Mouse (Mus musculus): ENCODE data around the gene Gm28539.
"Not testable (repeated sequence)": the region's sequence is repeated elsewhere in the genome, so short reads cannot be mapped to it uniquely, and the experiment has no call there.

Gm28539 gene

GRCm38 (mm10) chr16:18858551-18858950 is 22.2 kb downstream of the Gm28539 start:
- peak; percentile 40 to 77 for DNase-seq

- peak; percentile 42 to 54 for DNase-seq
Measured at GRCm38 (mm10) chr16:18860186-18860585, 23.8 kb downstream of the Gm28539 start.

DNA sequence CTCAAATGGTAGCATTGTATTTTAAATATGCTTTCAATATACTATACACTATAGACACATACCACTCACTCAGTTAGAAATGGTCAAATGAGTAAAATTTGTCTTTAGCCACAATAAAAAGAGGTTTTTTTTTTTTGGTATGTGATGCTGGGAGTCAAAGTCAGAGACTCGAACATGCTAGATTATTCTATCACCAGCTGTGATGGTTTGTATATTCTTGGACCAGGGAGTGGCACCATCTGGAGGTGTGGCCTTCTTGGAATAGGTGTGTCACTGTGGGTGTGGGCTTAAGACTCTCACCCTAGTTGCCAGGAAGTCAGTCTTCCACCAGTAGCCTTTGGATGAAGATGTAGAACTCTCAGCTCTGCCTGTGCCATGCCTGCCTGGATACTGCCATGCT is 34.1 kb downstream of the Gm28539 start:
- not testable (repeated sequence) for DNase-seq

DNA sequence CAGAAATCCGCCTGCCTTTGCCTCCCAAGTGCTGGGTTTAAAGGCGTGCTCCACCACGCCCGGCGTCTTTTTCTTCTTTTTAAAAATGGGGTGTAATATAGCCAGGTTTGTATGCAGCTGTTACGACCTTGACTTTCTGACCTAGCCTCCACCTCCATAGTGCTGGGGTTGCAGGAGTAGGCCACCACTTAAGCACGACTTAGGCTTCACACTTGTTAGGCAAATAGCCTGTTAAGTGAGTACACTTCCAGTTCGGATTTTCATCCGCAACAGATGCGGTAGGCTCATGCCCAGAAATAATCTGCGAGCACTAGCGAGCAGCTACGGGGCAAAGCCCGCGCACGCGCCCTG is 39.7 kb downstream of the Gm28539 start:
- DNase-seq = no peak

DNA sequence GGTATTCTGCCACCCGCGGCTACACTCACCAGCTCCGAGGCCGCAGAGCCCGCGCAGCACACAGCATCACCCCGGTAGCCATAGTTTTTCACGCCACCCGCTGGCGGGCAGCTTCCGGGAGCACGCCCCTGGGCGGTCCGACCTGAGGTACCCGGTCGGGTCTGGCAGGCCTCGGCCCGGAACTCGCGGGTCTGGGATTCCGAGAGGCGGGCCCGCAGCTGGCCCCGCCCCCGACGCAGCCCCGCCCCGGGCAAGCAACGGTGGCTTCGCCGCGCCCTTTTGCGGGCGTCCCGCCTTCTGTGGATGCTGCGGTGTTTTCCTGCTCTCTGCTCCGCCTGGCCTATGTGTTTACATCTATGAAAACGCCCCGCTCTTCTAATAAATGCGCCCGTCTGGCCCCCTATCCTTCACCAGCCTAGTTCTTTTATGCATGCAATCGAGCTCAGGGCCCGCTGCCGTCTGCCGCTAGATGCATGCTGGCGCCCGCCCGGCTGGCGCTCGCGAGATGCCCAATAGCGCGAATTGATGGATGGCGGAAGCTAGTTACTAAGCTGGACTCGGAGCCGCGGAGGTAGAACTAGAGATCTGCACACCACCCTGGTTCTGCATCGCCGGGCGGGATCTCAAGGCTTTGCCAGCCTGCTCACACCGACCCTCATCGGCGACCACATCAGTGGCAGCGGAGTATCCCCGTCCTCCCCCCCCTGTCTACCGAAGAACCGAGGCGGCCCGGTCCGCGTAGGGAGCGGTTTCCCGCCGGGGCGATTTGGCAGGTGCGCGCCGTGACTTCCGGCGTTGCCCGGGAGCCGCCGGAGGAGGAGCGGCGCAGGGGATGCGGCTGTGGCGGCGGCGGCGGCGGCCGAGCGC is 40.3 kb downstream of the Gm28539 start, which contains the start of the genes Mrpl40 and Hira:
Mrpl40 (minus strand) TSS at position 421 of the 867 bp plus-strand sequence.
Hira (plus strand) TSS at position 596 of the 867 bp plus-strand sequence.
- DNase-seq = peak; percentile 96 to 97

- DNase-seq = peak; percentile 61 to 74
Measured at GRCm38 (mm10) chr16:18877386-18878090, 41.2 kb downstream of the Gm28539 start.

- DNase-seq = no peak
Measured at GRCm38 (mm10) chr16:18878091-18878720, 41.8 kb downstream of the Gm28539 start.

- DNase-seq = no peak
Measured at GRCm38 (mm10) chr16:18884044-18884443, 47.7 kb downstream of the Gm28539 start.

GRCm38 (mm10) chr16:18893840-18894372 is 57.5 kb downstream of the Gm28539 start:
- no peak for DNase-seq

- DNase-seq = no peak
Measured at GRCm38 (mm10) chr16:18895249-18895648, 58.9 kb downstream of the Gm28539 start.

DNA sequence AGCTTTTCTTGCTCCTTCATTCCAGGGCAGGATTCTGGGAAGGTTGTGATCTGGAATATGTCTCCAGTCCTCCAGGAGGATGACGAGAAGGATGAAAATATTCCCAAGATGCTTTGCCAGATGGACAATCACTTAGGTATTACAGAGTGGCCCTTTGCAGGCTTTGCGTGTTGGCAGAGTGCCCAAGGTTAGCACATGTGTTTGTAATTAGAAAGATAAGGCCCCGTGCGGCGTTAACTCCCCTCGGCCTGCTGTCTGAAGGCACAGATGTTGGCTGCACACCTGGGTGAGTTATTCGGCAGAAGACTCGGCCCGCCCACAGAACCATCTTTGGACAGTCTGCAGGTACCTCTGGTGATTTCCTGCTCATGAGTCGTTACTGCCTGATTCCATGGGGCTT is 60.0 kb downstream of the Gm28539 start:
- no peak for DNase-seq

GRCm38 (mm10) chr16:18905648-18906047 is 69.3 kb downstream of the Gm28539 start:
- DNase-seq = no peak

DNA sequence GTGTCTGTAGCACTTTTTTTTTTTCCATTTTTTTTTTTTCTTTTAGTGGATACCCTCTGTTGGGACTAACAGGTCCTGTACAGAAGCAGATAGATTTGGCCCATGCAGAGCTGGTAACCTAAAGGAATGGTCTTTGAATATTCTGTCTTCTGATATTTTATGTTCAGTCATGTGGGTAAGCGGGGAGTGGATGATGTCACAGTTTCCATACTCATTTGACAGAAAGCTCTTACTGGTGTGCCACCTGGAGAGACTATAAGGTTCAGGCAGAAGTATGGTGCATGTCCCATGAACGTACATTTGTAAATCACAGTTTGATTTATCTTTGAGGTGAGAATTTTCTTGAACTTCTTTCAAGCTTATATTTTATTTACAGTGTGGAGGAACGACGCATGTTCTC is 79.7 kb downstream of the Gm28539 start:
- no peak for DNase-seq

DNA sequence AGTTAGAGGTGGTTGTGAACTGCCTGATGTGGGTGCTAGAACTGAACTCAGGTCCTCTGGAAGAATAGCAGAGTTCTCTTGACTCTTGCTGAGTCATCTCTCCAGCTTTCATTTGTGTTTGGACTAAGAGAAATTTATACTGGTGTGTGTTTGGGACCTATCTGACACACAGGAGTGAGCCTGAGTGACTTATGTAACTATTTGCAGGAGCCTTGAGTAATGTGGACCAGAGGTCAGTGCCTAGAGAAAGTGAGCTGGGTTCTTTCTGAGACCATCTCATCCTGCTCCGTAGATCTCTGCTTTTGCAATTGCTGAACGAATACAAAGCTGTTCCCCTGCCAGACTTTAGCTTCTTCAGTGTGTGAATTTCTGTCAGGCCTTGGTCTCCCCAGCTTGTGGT is 85.4 kb downstream of the Gm28539 start:
- DNase-seq = no peak

DNA sequence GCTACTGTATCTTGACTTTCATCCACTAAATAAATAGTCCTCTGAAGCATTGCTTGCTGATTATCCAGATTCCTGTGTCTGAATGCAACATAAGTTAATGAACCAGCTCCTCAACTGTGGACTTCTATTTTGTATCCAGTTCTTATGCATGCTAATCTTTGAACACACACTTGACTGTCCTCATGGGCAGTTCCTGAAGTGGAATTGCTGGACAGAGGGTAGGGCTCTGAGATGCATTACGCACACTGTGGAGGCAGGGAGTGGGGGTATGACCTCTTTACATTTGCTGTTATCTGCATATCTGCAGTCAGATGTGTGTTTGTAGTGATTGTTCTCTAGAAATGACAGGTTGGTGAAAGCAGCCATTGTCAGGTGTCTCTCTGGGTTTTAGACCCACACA is 91.6 kb downstream of the Gm28539 start:
- no peak for DNase-seq

- DNase-seq = no peak
Measured at GRCm38 (mm10) chr16:18938321-18939082, 102.1 kb downstream of the Gm28539 start.

- no peak for DNase-seq
Measured at GRCm38 (mm10) chr16:18943906-18944305, 107.5 kb downstream of the Gm28539 start.

DNA sequence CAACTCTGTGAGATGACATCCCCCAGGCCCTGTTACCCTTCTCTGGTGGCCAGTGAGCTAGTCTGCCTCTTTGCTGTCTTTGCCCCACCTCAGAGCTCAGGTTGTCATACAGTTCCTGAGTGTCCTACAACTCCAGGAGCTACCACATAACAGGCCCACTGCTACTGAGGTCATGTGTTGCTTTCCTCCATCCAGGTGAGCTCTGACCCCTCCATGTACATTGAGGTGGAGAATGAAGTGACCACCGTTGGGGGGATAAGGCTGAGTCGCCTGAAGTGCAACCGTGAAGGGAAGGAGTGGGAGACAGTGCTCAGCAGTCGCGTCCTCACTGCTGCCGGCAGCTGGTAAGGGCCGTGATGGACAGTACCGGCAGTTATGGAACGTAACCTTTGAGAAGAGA is 112.6 kb downstream of the Gm28539 start:
- DNase-seq = no peak

- no peak for DNase-seq
Measured at GRCm38 (mm10) chr16:18950351-18950750, 114.0 kb downstream of the Gm28539 start.

DNA sequence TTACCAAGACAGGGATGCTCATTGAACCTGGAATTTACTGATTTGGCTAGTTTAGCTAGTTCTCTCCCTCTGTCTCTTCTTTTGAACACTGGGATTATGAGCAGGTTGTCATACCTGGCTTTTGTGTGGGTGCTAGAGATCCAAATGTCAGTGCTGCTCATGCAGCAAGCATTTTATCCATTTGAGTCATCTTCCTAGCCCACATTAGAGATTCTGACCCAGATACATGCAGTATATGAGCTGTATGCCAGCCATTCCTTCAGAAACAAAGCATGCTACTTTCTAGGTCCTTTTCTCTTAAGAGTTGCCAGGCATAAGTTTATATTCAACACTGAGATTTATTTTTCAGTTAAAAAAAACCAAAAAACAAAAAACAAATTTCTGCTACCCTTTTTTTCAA is 116.4 kb downstream of the Gm28539 start:
- DNase-seq = no peak

DNA sequence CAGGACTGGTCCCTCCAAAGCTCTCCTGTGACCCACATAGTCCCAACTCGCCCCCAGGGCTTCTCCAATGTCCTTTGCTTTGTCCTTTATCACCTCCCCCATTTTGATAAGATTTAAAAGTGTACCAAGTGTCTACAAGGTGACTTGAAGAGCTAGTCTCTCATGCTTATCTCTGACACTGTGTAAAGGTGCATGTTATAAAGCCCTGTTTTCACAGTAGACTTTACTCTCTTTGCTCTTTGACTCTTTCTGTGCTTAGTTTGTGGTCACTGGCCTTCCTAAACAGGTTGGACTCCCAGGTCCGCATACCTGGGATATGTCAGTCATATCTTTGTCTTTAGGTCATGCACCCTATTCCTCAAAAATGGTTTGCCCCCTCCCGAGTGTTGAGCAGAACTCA is 118.7 kb downstream of the Gm28539 start:
- no peak for DNase-seq

GRCm38 (mm10) chr16:18963486-18963885 is 127.1 kb downstream of the Gm28539 start:
- no peak for DNase-seq
